Mouse (Mus musculus) forebrain, embryonic 13.5 days (tissue): Measurements from ENCODE around the gene Sos1. TPM values are rescaled to one million over a fixed set of nuclear protein-coding genes. Genes with fewer than 3 reads are reported as not detected.

ENCODE experiments used
- polyA plus RNA-seq: library from polyadenylated mRNA; unstranded; fragments of >200 nt; fragmentation: Nextera tagmentation; extraction: Ambion mirVana; gene quantifications from 2 replicates; pipeline ENCODE4 v1.2.1, GENCODE M21; 2015

Gene Sos1
- polyA plus RNA-seq, 1 experiment from 2014 or later: 6.9 TPM

Other genes starting within 250 kb of the Sos1 start
- 49.0 and 51.0 TPM in 2 replicates for gene Morn2, start 190.2 kb downstream of the Sos1 start, polyA plus RNA-seq
- gene Dhx57, start 190.0 kb downstream of the Sos1 start, polyA plus RNA-seq: 28.6 and 32.0 TPM in 2 replicates
- 0.65 and 0.96 TPM in 2 replicates for gene Arhgef33, start 173.0 kb downstream of the Sos1 start, polyA plus RNA-seq
- 2.0 and 2.1 TPM in 2 replicates for gene Gm10190, start 106.9 kb downstream of the Sos1 start, polyA plus RNA-seq
- 1.5 and 3.6 TPM in 2 replicates for gene Cdkl4, start 97.4 kb upstream of the Sos1 start, polyA plus RNA-seq
- 21.3 and 21.5 TPM in 2 replicates for gene Map4k3, start 248.0 kb upstream of the Sos1 start, polyA plus RNA-seq